Mouse (Mus musculus) forebrain, embryonic 15.5 days (tissue): ENCODE data around the gene Hoxa5. TPM values are rescaled to one million over a fixed set of nuclear protein-coding genes. Genes with fewer than 3 reads are reported as not detected.

Source experiments
- ATAC-seq: fragments of 200-750 bp; cut with Nextera tagmentation; replicated peaks from 2 replicates; pipeline ENCODE4 v1.8.0; 2017; ENCODE audit warnings: mild to moderate bottlenecking, moderate TSS enrichment, moderate library complexity
- H3K27ac ChIP-seq: fragments of 300-500 bp; sonication (generic); replicated peaks from 2 replicates; pipeline ENCODE4 v1.5.1; 2015; ENCODE audit warnings: mild to moderate bottlenecking, inconsistent platforms
- H3K27me3 ChIP-seq: fragments of 300-500 bp; sonication (generic); 2 replicates; pipeline ENCODE4 v1.6.1; 2015; ENCODE audit warnings: inconsistent platforms
- H3K36me3 ChIP-seq: fragments of 300-500 bp; sonication (generic); 2 replicates; pipeline ENCODE4 v1.6.1; 2015; ENCODE audit warnings: mild to moderate bottlenecking, inconsistent platforms
- H3K4me1 ChIP-seq: fragments of 300-500 bp; sonication (generic); 2 replicates; pipeline ENCODE4 v1.6.1; 2015; ENCODE audit warnings: inconsistent platforms
- H3K4me2 ChIP-seq: fragments of 300-500 bp; sonication (generic); replicated peaks from 2 replicates; pipeline ENCODE4 v1.6.1; 2015; ENCODE audit warnings: mild to moderate bottlenecking, inconsistent platforms
- H3K4me3 ChIP-seq: fragments of 300-500 bp; sonication (generic); 2 replicates; pipeline ENCODE4 v1.5.1; 2015; ENCODE audit warnings: mild to moderate bottlenecking, inconsistent platforms
- H3K9ac ChIP-seq: fragments of 300-500 bp; sonication (generic); replicated peaks from 2 replicates; pipeline ENCODE4 v1.6.1; 2015; ENCODE audit warnings: mild to moderate bottlenecking, inconsistent platforms
- H3K9me3 ChIP-seq: fragments of 300-500 bp; sonication (generic); 2 replicates; pipeline ENCODE4 v1.6.1; 2016; ENCODE audit warnings: inconsistent platforms
- WGBS: fragments of 180-500 bp; shearing (Covaris S2); methylation state at CpG from one replicate; pipeline ENCODE4 v1.1.7; 2015; ENCODE audit warnings: mixed read lengths; 5-methylcytosine and 5-hydroxymethylcytosine counted together
- polyA plus RNA-seq: library from polyadenylated mRNA; unstranded; fragments of >200 nt; fragmentation: Nextera tagmentation; extraction: Ambion mirVana; gene quantifications from 2 replicates; pipeline ENCODE4 v1.2.1, GENCODE M21; 2015

Hoxa5 gene
- polyA plus RNA-seq, 1 experiment from 2014 or later, result not detected

- Histone ChIP-seq H3K4me2 (no peak overlapping the region), H3K27me3 (peaks cover 100% of the 10 kb centered on the region), H3K9me3 (no peaks in the 10 kb centered on the region), H3K27ac (no peak overlapping the region), H3K4me1 (no peaks in the 10 kb centered on the region), H3K9ac (no peak overlapping the region), H3K4me3 (no peak overlapping the region), H3K36me3 (no peaks in the 10 kb centered on the region)
- WGBS, result 13% methylated on average over 2 of the region's 2 CpGs
- no peak for ATAC-seq
Measured at GRCm38 (mm10) chr6:52182030-52182429, 22.4 kb downstream of the Hoxa5 start.

GRCm38 (mm10) chr6:52180726-52181125, 23.7 kb downstream of the Hoxa5 start:
- Histone ChIP-seq H3K9ac (no peak overlapping the region), H3K4me3 (no peak overlapping the region), H3K4me1 (no peaks in the 10 kb centered on the region), H3K27me3 (peaks cover 100% of the 10 kb centered on the region), H3K9me3 (no peaks in the 10 kb centered on the region), H3K36me3 (no peaks in the 10 kb centered on the region), H3K27ac (no peak overlapping the region), H3K4me2 (no peak overlapping the region)
- no peak for ATAC-seq
- WGBS, result 8% methylated on average over 3 of the region's 3 CpGs

GRCm38 (mm10) chr6:52180213-52180710, 24.1 kb downstream of the Hoxa5 start:
- WGBS, result under 1% methylated on average over 11 of the region's 11 CpGs
- H3K9me3 ChIP-seq, result no peaks in the 10 kb centered on the region
- H3K36me3 ChIP-seq, result no peaks in the 10 kb centered on the region
- H3K4me2 ChIP-seq, result no peak overlapping the region
- no peak overlapping the region for H3K4me3 ChIP-seq
- H3K27me3 ChIP-seq, result peaks cover 99% of the 10 kb centered on the region
- no peaks in the 10 kb centered on the region for H3K4me1 ChIP-seq
- no peak overlapping the region for H3K27ac ChIP-seq
- H3K9ac ChIP-seq, result no peak overlapping the region
- ATAC-seq, result no peak

- no peak overlapping the region for H3K9ac ChIP-seq
- ATAC-seq, result no peak
- no peaks in the 10 kb centered on the region for H3K9me3 ChIP-seq
- no peak overlapping the region for H3K4me2 ChIP-seq
- H3K36me3 ChIP-seq, result no peaks in the 10 kb centered on the region
- peaks cover 99% of the 10 kb centered on the region for H3K27me3 ChIP-seq
- H3K4me3 ChIP-seq, result no peak overlapping the region
- no peaks in the 10 kb centered on the region for H3K4me1 ChIP-seq
- WGBS, result 2% methylated on average over 10 of the region's 10 CpGs
- no peak overlapping the region for H3K27ac ChIP-seq
Measured at GRCm38 (mm10) chr6:52179690-52180089, 24.7 kb downstream of the Hoxa5 start.

- H3K36me3 ChIP-seq, result no peaks in the 10 kb centered on the region
- H3K27me3 ChIP-seq, result peaks cover 98% of the 10 kb centered on the region
- no peak overlapping the region for H3K9ac ChIP-seq
- WGBS, result 4% methylated on average over 4 of the region's 4 CpGs
- no peak overlapping the region for H3K27ac ChIP-seq
- no peak overlapping the region for H3K4me3 ChIP-seq
- no peak overlapping the region for H3K4me2 ChIP-seq
- ATAC-seq, result no peak
- H3K4me1 ChIP-seq, result no peaks in the 10 kb centered on the region
- H3K9me3 ChIP-seq, result no peaks in the 10 kb centered on the region
Measured at GRCm38 (mm10) chr6:52178918-52179665, 25.3 kb downstream of the Hoxa5 start.

- ATAC-seq, result no peak
- H3K9ac ChIP-seq, result no peak overlapping the region
- no peaks in the 10 kb centered on the region for H3K4me1 ChIP-seq
- H3K4me3 ChIP-seq, result no peak overlapping the region
- 1% methylated on average over 9 of the region's 9 CpGs for WGBS
- no peaks in the 10 kb centered on the region for H3K9me3 ChIP-seq
- H3K36me3 ChIP-seq, result no peaks in the 10 kb centered on the region
- H3K4me2 ChIP-seq, result no peak overlapping the region
- peaks cover 98% of the 10 kb centered on the region for H3K27me3 ChIP-seq
- H3K27ac ChIP-seq, result no peak overlapping the region
Measured at GRCm38 (mm10) chr6:52177806-52178205, 26.6 kb downstream of the Hoxa5 start.

- peaks cover 98% of the 10 kb centered on the region for H3K27me3 ChIP-seq
- no peak within 1 kb of the TSS for H3K27ac ChIP-seq
- peaks cover 6% of the 10 kb centered on the region; the same call in 1 of the 2 replicates for H3K4me1 ChIP-seq
- H3K4me2 ChIP-seq, result no peak within 1 kb of the TSS
- no peak within 1 kb of the TSS for H3K9ac ChIP-seq
- WGBS, result under 1% methylated on average over 36 of the region's 36 CpGs
- no peaks in the 10 kb centered on the region for H3K36me3 ChIP-seq
- H3K4me3 ChIP-seq, result no peak within 1 kb of the TSS
- ATAC-seq, result no peak
- no peaks in the 10 kb centered on the region for H3K9me3 ChIP-seq
Measured at GRCm38 (mm10) chr6:52177061-52177735, 27.2 kb downstream of the Hoxa5 start, which contains the start of gene 5730596B20Rik. Gene 5730596B20Rik, plus strand, starts transcription at chr6:52177498.

GRCm38 (mm10) chr6:52176391-52176790, 28.0 kb downstream of the Hoxa5 start:
- Histone ChIP-seq H3K4me3 (no peak overlapping the region), H3K36me3 (no peaks in the 10 kb centered on the region), H3K27me3 (peaks cover 98% of the 10 kb centered on the region), H3K27ac (no peak overlapping the region), H3K4me2 (no peak overlapping the region), H3K4me1 (peaks cover 6% of the 10 kb centered on the region; the same call in 1 of the 2 replicates), H3K9ac (no peak overlapping the region), H3K9me3 (no peaks in the 10 kb centered on the region)
- under 1% methylated on average over 6 of the region's 6 CpGs for WGBS
- ATAC-seq, result no peak

- no peak overlapping the region for H3K4me3 ChIP-seq
- peaks cover 98% of the 10 kb centered on the region for H3K27me3 ChIP-seq
- WGBS, result under 1% methylated on average over 18 of the region's 35 CpGs
- H3K27ac ChIP-seq, result no peak overlapping the region
- H3K9ac ChIP-seq, result no peak overlapping the region
- no peaks in the 10 kb centered on the region for H3K36me3 ChIP-seq
- ATAC-seq, result no peak
- H3K4me1 ChIP-seq, result peaks cover 6% of the 10 kb centered on the region; the same call in 1 of the 2 replicates
- H3K4me2 ChIP-seq, result no peak overlapping the region
- H3K9me3 ChIP-seq, result no peaks in the 10 kb centered on the region
Measured at GRCm38 (mm10) chr6:52175864-52176263, 28.5 kb downstream of the Hoxa5 start.

- no peaks in the 10 kb centered on the region for H3K36me3 ChIP-seq
- H3K9ac ChIP-seq, result no peak overlapping the region
- no peak overlapping the region for H3K4me2 ChIP-seq
- H3K4me3 ChIP-seq, result no peak overlapping the region
- peaks cover 6% of the 10 kb centered on the region; the same call in 1 of the 2 replicates for H3K4me1 ChIP-seq
- H3K27me3 ChIP-seq, result peaks cover 98% of the 10 kb centered on the region
- no peaks in the 10 kb centered on the region for H3K9me3 ChIP-seq
- under 1% methylated on average over 41 of the region's 41 CpGs for WGBS
- no peak overlapping the region for H3K27ac ChIP-seq
- ATAC-seq, result no peak
Measured at GRCm38 (mm10) chr6:52174968-52175751, 29.2 kb downstream of the Hoxa5 start.

- H3K9ac ChIP-seq, result no peak overlapping the region
- 5% methylated on average over 4 of the region's 4 CpGs for WGBS
- H3K27me3 ChIP-seq, result peaks cover 95% of the 10 kb centered on the region
- H3K36me3 ChIP-seq, result no peaks in the 10 kb centered on the region
- no peak overlapping the region for H3K4me3 ChIP-seq
- no peak overlapping the region for H3K27ac ChIP-seq
- H3K9me3 ChIP-seq, result no peaks in the 10 kb centered on the region
- no peak overlapping the region for H3K4me2 ChIP-seq
- no peak for ATAC-seq
- H3K4me1 ChIP-seq, result peaks cover 6% of the 10 kb centered on the region; the same call in 1 of the 2 replicates
Measured at GRCm38 (mm10) chr6:52173648-52174047, 30.7 kb downstream of the Hoxa5 start.

GRCm38 (mm10) chr6:52172501-52172900, 31.9 kb downstream of the Hoxa5 start:
- Histone ChIP-seq H3K27me3 (peaks cover 95% of the 10 kb centered on the region), H3K27ac (no peak overlapping the region), H3K9me3 (no peaks in the 10 kb centered on the region), H3K4me1 (peaks cover 6% of the 10 kb centered on the region; the same call in 1 of the 2 replicates), H3K4me3 (no peak overlapping the region), H3K4me2 (peak overlapping the region; percentile 8), H3K36me3 (no peaks in the 10 kb centered on the region), H3K9ac (no peak overlapping the region)
- ATAC-seq, result no peak
- whole genome bisulfite sequencing, result 1% methylated on average over 35 of the region's 35 CpGs
